Mouse (Mus musculus) R1 (cell line): ENCODE data around the gene Zfp511.
A peak's percentile ranks its signal among the peaks of the same experiment; 100 is the strongest.

Source experiments
- DNase-seq: peaks from one replicate; pipeline ENCODE4 v3.0.0-alpha.2; 2018; ENCODE audit warnings: low read depth, low spot score

Gene Zfp511

DNA sequence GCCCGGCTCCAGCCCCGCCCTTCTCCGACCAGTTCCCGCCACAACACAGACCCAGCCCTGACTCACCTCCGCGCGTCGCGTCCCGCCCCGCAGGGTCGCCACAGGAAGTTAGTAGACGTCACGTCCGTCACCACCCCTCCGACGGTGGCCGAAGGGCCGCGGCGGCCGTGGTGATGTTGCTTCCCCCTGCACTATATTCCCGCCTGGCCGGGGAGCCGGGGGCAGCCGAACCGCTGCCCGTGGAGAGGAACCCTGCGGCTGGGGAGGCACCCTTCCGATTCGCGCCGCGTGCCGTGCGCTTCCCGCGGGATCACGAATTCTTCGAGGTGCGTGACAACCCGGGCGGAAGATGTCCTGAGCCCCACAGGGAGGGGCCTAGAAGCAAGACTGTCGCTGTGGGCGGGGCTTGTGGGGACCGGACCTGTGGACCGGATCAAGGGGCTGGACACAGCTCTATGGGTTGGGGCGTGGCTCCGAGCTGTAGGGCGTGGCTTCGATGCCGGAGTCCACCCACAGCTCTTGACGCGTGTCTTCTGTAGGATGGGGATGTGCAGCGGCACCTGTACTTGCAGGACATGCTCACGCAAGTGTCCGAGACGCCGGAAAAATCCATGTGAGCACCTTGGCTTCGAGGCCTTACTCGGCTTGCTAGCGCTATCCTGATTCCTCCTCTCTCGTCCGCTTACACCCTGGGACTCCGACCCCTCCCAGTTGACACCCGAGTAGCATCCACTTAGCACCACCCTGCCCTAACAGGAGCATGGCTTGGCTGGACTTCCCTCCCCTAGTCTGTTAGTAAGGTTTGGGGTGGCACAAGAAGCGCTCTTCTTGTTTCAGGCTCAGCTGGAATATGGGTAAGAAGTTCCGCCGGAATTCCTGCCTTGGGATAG, at the start of gene Zfp511, which contains the start of gene Tubgcp2:
Zfp511 (plus strand) TSS at position 111 of the 890 bp plus-strand sequence.
Tubgcp2 (minus strand) TSS at position 389 of the 890 bp plus-strand sequence.
- DNase-seq, result peak; percentile 99

- DNase-seq, result no peak
These were observed 47.9 kb upstream of the Zfp511 start for GRCm38 (mm10) chr7:139988272-139988671.

GRCm38 (mm10) chr7:139990864-139991394, 45.3 kb upstream of the Zfp511 start:
- DNase-seq, result no peak

- peak; percentile 81 for DNase-seq
These were observed 43.8 kb upstream of the Zfp511 start, which contains the start of gene Adam8 for GRCm38 (mm10) chr7:139992406-139992805. Adam8 (minus strand) TSS chr7:139992562.

GRCm38 (mm10) chr7:139993532-139993931, 42.7 kb upstream of the Zfp511 start:
- DNase-seq, result no peak

GRCm38 (mm10) chr7:139994202-139994601, 42.0 kb upstream of the Zfp511 start:
- DNase-seq, result no peak

DNA sequence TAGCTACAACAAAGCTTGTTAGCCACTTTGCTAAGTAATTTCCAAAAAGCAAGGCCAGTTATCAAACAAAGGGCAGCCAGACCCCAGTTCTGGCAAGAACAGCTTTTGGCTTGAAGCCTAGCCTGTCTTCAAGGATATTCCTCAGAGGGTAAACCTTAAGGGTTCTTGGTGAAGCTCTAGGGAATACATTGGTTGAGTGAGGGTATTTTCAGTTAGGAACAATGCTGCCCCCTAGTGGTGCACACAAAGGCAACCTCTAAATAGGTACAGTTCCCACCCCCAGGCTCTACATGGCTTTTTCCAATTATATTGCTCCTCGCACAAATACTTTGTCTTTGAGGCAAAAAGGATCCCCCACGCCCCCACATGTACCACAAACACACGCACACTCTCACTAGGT, 41.5 kb upstream of the Zfp511 start:
- peak; percentile 81 for DNase-seq

DNA sequence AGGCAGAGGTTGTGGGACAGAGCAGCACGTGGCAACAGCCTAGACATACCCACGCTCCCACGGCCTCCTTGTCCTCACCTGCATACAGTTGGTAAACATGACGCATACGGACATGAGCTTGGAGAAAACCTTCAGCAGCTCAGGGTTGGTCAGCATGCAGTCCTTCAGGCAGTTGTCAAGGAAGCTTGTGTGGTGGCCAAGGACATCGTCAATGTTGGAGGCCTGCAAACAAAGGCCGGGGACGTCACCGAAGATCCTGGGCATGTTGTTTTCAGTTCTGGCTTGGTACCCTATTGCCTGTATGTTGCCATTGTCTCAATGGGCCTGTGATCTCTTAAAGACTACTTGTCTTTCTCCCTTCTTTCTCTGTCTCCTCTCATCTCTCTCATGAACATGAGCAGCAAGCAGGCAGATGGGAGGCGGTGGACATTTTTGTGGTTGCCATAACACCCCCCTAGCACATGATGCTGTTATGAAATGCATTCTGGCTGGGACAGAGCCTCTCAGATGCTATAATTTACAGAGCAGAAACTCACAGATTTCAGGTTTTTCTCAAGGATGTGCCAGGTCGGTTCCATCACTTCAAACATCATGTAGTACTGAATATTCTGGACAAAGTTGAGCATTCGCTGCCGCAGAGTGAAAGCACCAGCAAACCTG, 37.4 kb upstream of the Zfp511 start:
- no peak for DNase-seq

- DNase-seq, result no peak
These were observed 35.0 kb upstream of the Zfp511 start for GRCm38 (mm10) chr7:140001086-140001740.

DNA sequence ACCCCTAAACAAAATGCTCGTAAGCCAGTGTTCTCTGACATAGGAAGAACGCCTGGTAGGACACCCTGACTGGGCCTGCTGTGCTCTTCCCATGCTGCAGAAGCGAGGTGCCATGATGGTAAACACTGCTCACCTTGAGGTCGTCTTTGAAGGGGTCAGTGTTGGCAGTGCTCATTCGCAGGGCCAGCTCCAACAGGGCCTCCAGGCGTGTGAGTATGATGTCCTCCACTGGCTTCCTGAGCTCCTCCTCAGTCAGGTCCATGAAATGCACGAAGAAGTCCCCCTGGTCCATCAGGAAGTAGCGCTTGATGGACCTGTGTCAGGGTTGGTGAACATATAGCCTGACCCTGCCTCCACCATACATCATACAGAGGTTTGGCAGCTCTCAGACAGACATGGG, 31.5 kb upstream of the Zfp511 start:
- no peak for DNase-seq

DNA sequence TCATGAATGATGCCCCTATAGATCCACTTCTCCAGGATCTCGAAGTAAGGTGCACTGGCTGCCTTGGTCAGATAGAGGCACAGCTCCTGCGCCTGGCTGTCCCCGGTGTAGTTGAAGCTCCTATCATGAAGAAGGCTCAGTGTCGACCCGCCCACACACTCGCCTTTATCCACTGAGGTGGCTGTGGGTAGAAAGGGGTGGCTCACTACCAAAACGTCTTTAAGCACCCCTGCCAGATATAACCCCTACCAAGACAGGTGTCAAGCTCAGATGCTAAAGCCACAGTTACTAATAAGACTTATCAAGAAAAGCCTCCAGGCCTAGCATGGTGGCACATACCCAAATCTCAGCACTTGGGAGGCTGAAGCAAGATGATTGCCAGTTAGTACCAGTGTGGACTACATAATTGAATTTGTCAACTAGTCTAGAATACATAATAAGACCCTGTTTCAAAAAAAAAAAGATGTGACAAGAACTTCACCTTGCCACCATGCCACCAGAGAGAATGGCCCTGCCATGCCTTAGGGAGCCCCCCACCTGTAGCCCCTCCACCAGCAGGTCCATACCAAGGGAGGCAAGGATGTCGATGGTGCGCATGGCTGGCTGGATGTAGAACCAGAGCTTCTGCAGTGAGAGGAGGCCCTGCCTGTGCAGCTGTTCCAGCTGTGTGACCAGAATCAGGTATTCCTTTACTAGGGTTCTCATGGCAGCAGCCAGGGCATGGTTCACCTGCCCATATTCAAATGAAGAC, 29.2 kb upstream of the Zfp511 start:
- no peak for DNase-seq

DNA sequence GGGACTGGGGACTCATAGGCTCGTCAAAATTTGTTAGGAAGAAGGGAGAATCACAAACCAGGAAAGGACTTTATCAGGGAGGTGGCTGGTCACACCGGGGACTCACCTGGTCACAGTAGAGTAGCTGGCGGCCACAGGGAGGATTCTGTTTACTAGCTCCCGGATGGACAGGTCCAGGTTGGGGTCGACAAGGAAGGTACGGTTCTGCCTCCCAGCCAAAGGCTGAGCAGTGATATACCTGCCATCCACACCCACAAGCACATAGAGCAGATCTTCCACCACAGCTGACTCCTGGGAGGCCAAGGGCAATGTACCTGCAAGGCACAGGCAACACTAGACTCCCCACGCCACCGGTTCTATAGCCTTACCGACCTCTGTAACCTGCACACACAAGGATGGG, 28.4 kb upstream of the Zfp511 start:
- DNase-seq, result no peak

DNA sequence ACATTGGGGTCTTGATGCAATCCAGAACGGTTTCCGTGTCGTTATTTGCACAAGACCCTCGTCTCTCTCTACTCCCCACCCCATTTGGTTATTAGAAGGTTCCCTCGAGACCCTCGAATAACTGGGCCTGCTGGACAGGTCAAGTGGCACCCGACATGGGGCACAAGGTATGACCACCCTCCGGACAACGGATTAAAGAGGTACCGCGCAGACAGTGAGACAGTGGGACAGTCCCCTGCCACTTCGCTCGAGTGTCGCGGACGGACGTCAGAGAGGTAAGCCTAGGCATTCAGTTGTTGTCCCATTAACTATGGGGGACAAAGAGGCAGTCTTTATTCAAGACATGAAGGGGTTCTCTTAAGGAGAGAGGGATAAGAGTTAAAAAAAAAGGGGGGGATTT, 24.9 kb upstream of the Zfp511 start:
- no peak for DNase-seq

- no peak for DNase-seq
These were observed 4.4 kb upstream of the Zfp511 start for GRCm38 (mm10) chr7:140031771-140032170.

DNA sequence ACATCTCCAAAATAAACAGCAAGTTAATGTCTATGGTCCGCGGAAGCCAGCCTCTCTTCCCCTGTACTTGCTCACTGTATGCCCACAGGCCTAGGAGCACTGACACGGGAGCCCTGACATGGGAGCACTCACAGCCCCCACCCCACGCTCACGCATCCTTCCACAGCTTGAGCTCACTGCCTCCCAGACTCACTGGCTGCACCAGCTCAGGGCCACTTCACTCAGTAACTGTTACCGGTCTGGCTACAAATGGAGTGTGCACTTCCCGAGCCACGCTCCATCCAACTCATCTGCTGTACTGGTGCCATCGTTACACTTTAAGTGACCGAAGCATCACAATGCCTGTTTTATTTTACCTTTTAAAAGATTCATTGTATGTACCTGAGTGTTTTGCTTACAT, 3.8 kb upstream of the Zfp511 start:
- no peak for DNase-seq

DNA sequence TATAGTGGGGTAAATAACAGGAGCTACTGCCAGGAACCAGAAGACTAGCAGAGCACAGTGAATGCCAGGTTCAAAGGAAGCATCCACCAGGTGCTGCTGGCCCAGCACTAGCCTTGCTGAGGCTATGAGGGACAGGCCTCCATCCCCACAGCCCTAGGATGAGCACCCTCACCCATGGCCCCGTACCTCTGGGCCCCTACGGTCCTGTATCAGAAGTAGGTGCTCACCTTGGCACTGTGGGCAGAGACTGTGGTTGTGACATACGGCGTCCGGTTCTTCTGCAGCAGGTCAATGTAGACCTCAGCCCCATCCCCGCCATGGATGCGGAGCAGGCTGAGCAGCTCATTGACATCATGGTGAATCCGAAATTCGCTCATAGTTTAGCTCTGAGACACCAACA, 2.8 kb upstream of the Zfp511 start:
- DNase-seq, result no peak

- no peak for DNase-seq
These were observed 735 bp upstream of the Zfp511 start for GRCm38 (mm10) chr7:140035456-140035855.

DNA sequence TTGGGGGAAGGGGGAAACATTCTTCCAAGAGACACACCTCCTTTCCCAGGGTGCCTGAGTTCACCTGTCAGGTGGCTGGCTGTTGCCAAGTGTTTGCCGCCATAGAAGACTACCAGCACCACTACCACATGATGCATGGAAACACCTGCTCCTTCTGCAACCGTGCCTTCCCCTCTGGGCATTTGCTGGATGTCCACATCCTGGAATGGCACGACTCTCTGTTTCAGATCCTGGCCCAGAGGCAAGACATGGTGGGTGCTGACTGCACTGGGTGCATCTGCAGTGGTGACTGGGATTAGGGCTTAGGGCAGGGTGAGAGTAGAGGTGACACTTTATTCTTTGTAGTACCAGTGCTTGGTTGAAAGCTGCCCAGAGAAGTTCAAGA, 972 bp downstream of the Zfp511 start:
- DNase-seq, result no peak

DNA sequence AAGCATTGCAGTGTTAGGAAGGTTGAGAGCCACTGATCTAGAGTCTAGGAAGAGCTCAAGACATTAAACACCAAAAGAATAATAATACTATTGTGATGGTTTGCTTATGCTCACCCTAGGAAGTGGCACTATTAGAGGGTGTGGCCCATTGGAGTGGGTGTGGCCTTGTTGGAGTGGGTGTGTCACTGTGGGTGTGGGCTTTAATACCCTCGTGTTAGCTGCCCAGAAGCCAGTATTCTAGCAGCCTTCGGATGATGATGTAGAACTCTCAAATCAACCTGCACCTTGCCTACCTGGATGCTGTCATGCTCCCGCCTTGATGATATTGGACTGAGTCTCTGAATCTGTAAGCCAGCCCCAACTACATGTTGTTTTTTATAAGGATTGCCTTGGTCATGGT, 6.5 kb downstream of the Zfp511 start:
- DNase-seq, result peak; percentile 23

DNA sequence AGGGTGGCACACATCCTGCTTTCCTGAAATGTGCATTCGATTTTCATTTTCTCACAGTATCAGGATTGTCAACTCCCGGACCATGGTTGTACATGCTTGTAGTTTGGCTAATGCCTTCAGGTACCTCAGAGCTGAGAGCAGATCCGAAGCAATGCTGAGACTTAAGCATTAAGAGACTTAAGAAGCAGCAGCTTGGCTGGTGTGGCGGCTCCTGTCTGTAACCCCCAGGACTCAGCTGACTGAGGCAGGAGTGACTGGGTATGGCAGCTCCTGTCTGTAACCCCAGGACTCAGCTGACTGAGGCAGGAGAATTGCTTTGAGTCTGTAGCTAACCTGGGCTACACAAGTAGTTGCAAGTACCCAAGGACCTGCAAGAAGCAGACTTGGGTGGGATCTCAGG, 9.4 kb downstream of the Zfp511 start:
- no peak for DNase-seq

DNA sequence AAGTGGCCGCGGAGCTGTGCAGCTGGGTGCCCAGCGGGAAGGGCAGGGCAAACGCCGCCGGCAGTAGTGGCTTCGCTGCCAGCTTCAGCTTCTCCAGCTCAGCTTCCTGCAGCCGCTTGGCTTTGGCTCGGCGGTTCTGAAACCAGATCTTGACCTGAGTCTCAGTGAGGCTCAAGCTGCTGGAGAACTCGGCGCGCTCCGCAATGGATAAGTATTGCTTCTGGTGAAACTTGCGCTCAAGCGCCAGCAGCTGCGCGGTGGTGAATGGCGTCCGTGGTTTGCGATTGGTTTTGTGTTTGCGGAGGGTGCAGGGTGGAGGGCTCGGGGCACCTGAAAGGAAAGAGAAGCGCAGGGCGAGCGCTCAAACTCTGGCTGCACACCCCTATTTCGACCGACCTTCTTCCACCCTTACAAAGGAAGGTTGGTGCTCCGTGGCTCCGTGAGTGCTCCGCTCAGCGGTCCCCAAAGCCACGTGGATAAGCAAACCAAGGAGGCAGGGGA, 11.7 kb downstream of the Zfp511 start:
- peak; percentile 66 for DNase-seq
